Mouse (Mus musculus) limb, embryonic 12.5 days (tissue): Measurements from ENCODE around the gene Nod1. TPM values are rescaled to one million over a fixed set of nuclear protein-coding genes. Genes with fewer than 3 reads are reported as not detected.

ENCODE experiments used
- ATAC-seq: fragments of 200-750 bp; cut with Nextera tagmentation; 2 replicates; pipeline ENCODE4 v1.8.0; 2017; ENCODE audit warnings: low read depth, moderate TSS enrichment; ENCODE audit not compliant: insufficient number of reproducible peaks, insufficient read depth, low FRiP score, low TSS enrichment
- H3K27ac ChIP-seq: fragments of 300-500 bp; sonication (generic); 2 replicates; pipeline ENCODE4 v1.5.1; 2016; ENCODE audit warnings: mild to moderate bottlenecking, moderate library complexity
- H3K27me3 ChIP-seq: fragments of 300-500 bp; sonication (generic); 2 replicates; pipeline ENCODE4 v1.6.1; 2016; ENCODE audit warnings: mild to moderate bottlenecking, moderate library complexity
- H3K36me3 ChIP-seq: fragments of 300-500 bp; sonication (generic); 2 replicates; pipeline ENCODE4 v1.6.1; 2016; ENCODE audit warnings: mild to moderate bottlenecking, moderate library complexity
- H3K4me1 ChIP-seq: fragments of 300-500 bp; sonication (generic); replicated peaks from 2 replicates; pipeline ENCODE4 v1.6.1; 2016
- H3K4me2 ChIP-seq: fragments of 300-500 bp; sonication (generic); 2 replicates; pipeline ENCODE4 v1.6.1; 2016; ENCODE audit warnings: mild to moderate bottlenecking, moderate library complexity
- H3K4me3 ChIP-seq: fragments of 300-500 bp; sonication (generic); replicated peaks from 2 replicates; pipeline ENCODE4 v1.5.1; 2016; ENCODE audit warnings: mild to moderate bottlenecking
- H3K9ac ChIP-seq: fragments of 300-500 bp; sonication (generic); replicated peaks from 2 replicates; pipeline ENCODE4 v1.6.1; 2016; ENCODE audit warnings: mild to moderate bottlenecking, moderate library complexity
- H3K9me3 ChIP-seq: fragments of 300-500 bp; sonication (generic); 2 replicates; pipeline ENCODE4 v1.6.1; 2016; ENCODE audit warnings: mild to moderate bottlenecking, moderate library complexity
- WGBS: fragments of 180-500 bp; shearing (Covaris S2); methylation state at CpG from one replicate; pipeline ENCODE4 v1.1.7; 2016; 5-methylcytosine and 5-hydroxymethylcytosine counted together
- polyA plus RNA-seq: library from polyadenylated mRNA; unstranded; fragments of >200 nt; fragmentation: Nextera tagmentation; extraction: Ambion mirVana; gene quantifications from 2 replicates; pipeline ENCODE4 v1.2.1, GENCODE M21; 2016

The Nod1 gene
- polyA plus RNA-seq, 1 experiment from 2014 or later, result 3.8 TPM

GRCm38 (mm10) chr6:54940126-54940525 lies 32.3 kb downstream of the Nod1 start:
- no peak overlapping the region for H3K4me2 ChIP-seq
- H3K27ac ChIP-seq, result no peak overlapping the region
- H3K27me3 ChIP-seq, result peaks cover 34% of the 10 kb centered on the region
- no peaks in the 10 kb centered on the region for H3K9me3 ChIP-seq
- ATAC-seq, result no peak
- no peak overlapping the region for H3K4me3 ChIP-seq
- no peak overlapping the region for H3K9ac ChIP-seq
- peaks cover 14% of the 10 kb centered on the region; the same call in 1 of the 2 replicates for H3K4me1 ChIP-seq
- H3K36me3 ChIP-seq, result no peaks in the 10 kb centered on the region
- 73% methylated on average over 7 of the region's 7 CpGs for whole genome bisulfite sequencing

- Histone ChIP-seq H3K36me3 (no peaks in the 10 kb centered on the region), H3K4me2 (no peak overlapping the region), H3K27me3 (peaks cover 29% of the 10 kb centered on the region), H3K27ac (no peak overlapping the region), H3K4me1 (peaks cover 14% of the 10 kb centered on the region; the same call in 1 of the 2 replicates), H3K9ac (no peak overlapping the region), H3K4me3 (no peak overlapping the region), H3K9me3 (no peaks in the 10 kb centered on the region)
- ATAC-seq, result no peak
- WGBS, result 75% methylated on average over 4 of the region's 4 CpGs
Observed at GRCm38 (mm10) chr6:54939631-54940030, 32.8 kb downstream of the Nod1 start.

- Histone ChIP-seq H3K9me3 (no peaks in the 10 kb centered on the region), H3K9ac (no peak overlapping the region), H3K4me3 (no peak overlapping the region), H3K4me1 (no peaks in the 10 kb centered on the region; the same call in 1 of the 2 replicates), H3K27ac (no peak overlapping the region), H3K4me2 (no peak overlapping the region), H3K27me3 (no peaks in the 10 kb centered on the region), H3K36me3 (no peaks in the 10 kb centered on the region)
- ATAC-seq, result no peak
- WGBS, result 66% methylated on average over 2 of the region's 2 CpGs
Observed at GRCm38 (mm10) chr6:54936496-54936895, 35.9 kb downstream of the Nod1 start.

GRCm38 (mm10) chr6:54934930-54935329 lies 37.5 kb downstream of the Nod1 start:
- Histone ChIP-seq H3K9ac (no peak overlapping the region), H3K4me1 (no peaks in the 10 kb centered on the region), H3K36me3 (no peaks in the 10 kb centered on the region), H3K9me3 (no peaks in the 10 kb centered on the region), H3K4me3 (no peak overlapping the region), H3K27ac (no peak overlapping the region), H3K4me2 (no peak overlapping the region), H3K27me3 (no peaks in the 10 kb centered on the region)
- WGBS, result 80% methylated on average over 5 of the region's 5 CpGs
- ATAC-seq, result no peak

- H3K27ac ChIP-seq, result no peak overlapping the region
Observed at GRCm38 (mm10) chr6:54934313-54934712, 38.1 kb downstream of the Nod1 start.

GRCm38 (mm10) chr6:54933866-54934265 lies 38.5 kb downstream of the Nod1 start:
- 76% methylated on average over 3 of the region's 3 CpGs for WGBS

More at GRCm38 (mm10) chr6:54934313-54934712, 38.1 kb downstream of the Nod1 start:
- WGBS, result 90% methylated on average over 8 of the region's 8 CpGs
- Histone ChIP-seq H3K9ac (no peak overlapping the region), H3K4me3 (no peak overlapping the region), H3K36me3 (no peaks in the 10 kb centered on the region), H3K4me1 (no peaks in the 10 kb centered on the region), H3K27me3 (no peaks in the 10 kb centered on the region), H3K9me3 (no peaks in the 10 kb centered on the region), H3K4me2 (no peak overlapping the region)
- ATAC-seq, result no peak

GRCm38 (mm10) chr6:54933216-54933615 lies 39.2 kb downstream of the Nod1 start:
- no peak overlapping the region for H3K27ac ChIP-seq
- H3K27me3 ChIP-seq, result no peaks in the 10 kb centered on the region
- H3K9me3 ChIP-seq, result no peaks in the 10 kb centered on the region
- no peak overlapping the region for H3K9ac ChIP-seq
- WGBS, result 76% methylated on average over 5 of the region's 5 CpGs
- H3K4me1 ChIP-seq, result no peaks in the 10 kb centered on the region
- no peaks in the 10 kb centered on the region for H3K36me3 ChIP-seq
- no peak overlapping the region for H3K4me3 ChIP-seq
- ATAC-seq, result no peak
- no peak overlapping the region for H3K4me2 ChIP-seq

More at GRCm38 (mm10) chr6:54933866-54934265, 38.5 kb downstream of the Nod1 start:
- Histone ChIP-seq H3K9ac (no peak overlapping the region), H3K27ac (no peak overlapping the region), H3K4me2 (no peak overlapping the region), H3K27me3 (no peaks in the 10 kb centered on the region), H3K4me1 (no peaks in the 10 kb centered on the region), H3K4me3 (no peak overlapping the region), H3K9me3 (no peaks in the 10 kb centered on the region), H3K36me3 (no peaks in the 10 kb centered on the region)
- ATAC-seq, result no peak

GRCm38 (mm10) chr6:54932526-54932925 lies 39.9 kb downstream of the Nod1 start:
- Histone ChIP-seq H3K4me2 (no peak overlapping the region), H3K27ac (no peak overlapping the region), H3K27me3 (no peaks in the 10 kb centered on the region), H3K36me3 (no peaks in the 10 kb centered on the region), H3K4me3 (no peak overlapping the region), H3K9me3 (no peaks in the 10 kb centered on the region), H3K9ac (no peak overlapping the region), H3K4me1 (no peaks in the 10 kb centered on the region)
- WGBS, result 92% methylated on average over 12 of the region's 12 CpGs
- ATAC-seq, result no peak

- ATAC-seq, result no peak
- H3K36me3 ChIP-seq, result no peaks in the 10 kb centered on the region
- WGBS, result 88% methylated on average over 4 of the region's 4 CpGs
- no peak overlapping the region for H3K9ac ChIP-seq
- H3K9me3 ChIP-seq, result no peaks in the 10 kb centered on the region
- H3K4me1 ChIP-seq, result no peaks in the 10 kb centered on the region
- H3K27me3 ChIP-seq, result no peaks in the 10 kb centered on the region
- no peak overlapping the region for H3K4me2 ChIP-seq
- no peak overlapping the region for H3K4me3 ChIP-seq
- H3K27ac ChIP-seq, result no peak overlapping the region
Observed at GRCm38 (mm10) chr6:54931641-54932040, 40.8 kb downstream of the Nod1 start.

GRCm38 (mm10) chr6:54927946-54928345 lies 44.5 kb downstream of the Nod1 start:
- no peaks in the 10 kb centered on the region for H3K27me3 ChIP-seq
- ATAC-seq, result no peak
- no peak overlapping the region for H3K9ac ChIP-seq
- 88% methylated on average over 6 of the region's 6 CpGs for whole genome bisulfite sequencing
- no peak overlapping the region for H3K4me2 ChIP-seq
- H3K9me3 ChIP-seq, result no peaks in the 10 kb centered on the region
- H3K4me3 ChIP-seq, result no peak overlapping the region
- no peaks in the 10 kb centered on the region for H3K4me1 ChIP-seq
- no peak overlapping the region for H3K27ac ChIP-seq
- H3K36me3 ChIP-seq, result no peaks in the 10 kb centered on the region

- no peaks in the 10 kb centered on the region for H3K36me3 ChIP-seq
- ATAC-seq, result no peak
- no peak overlapping the region for H3K27ac ChIP-seq
- H3K4me2 ChIP-seq, result no peak overlapping the region
- no peaks in the 10 kb centered on the region for H3K9me3 ChIP-seq
- no peaks in the 10 kb centered on the region for H3K27me3 ChIP-seq
- H3K4me1 ChIP-seq, result no peaks in the 10 kb centered on the region
- WGBS, result 82% methylated on average over 2 of the region's 2 CpGs
- no peak overlapping the region for H3K9ac ChIP-seq
- H3K4me3 ChIP-seq, result no peak overlapping the region
Observed at GRCm38 (mm10) chr6:54926899-54927298, 45.5 kb downstream of the Nod1 start.

GRCm38 (mm10) chr6:54925736-54926440 lies 46.5 kb downstream of the Nod1 start:
- Histone ChIP-seq H3K4me2 (no peak overlapping the region), H3K9ac (no peak overlapping the region), H3K36me3 (no peaks in the 10 kb centered on the region), H3K4me3 (no peak overlapping the region), H3K27me3 (no peaks in the 10 kb centered on the region), H3K9me3 (no peaks in the 10 kb centered on the region), H3K4me1 (no peaks in the 10 kb centered on the region), H3K27ac (no peak overlapping the region)
- WGBS, result 67% methylated on average over 7 of the region's 7 CpGs
- no peak for ATAC-seq
